In genomic region chr3:75575582-75575981, GRCm38 (mm10) we compare ENCODE assay signal across 36 mouse cellular contexts.
"Had no signal": no experiment of that assay in that cellular context is flagged by ENCODE, and none has a peak within 500 bp of the region (broad histone marks: within the 10 kb centered on the region; RNA-seq: fewer than 3 reads in every experiment).

No protein-coding gene starts in this region.

- H3K9ac ChIP-seq: heart, embryonic 12.5 days; heart, embryonic 13.5 days; heart, embryonic 15.5 days; hindbrain, embryonic 12.5 days; hindbrain, embryonic 13.5 days; hindbrain, embryonic 14.5 days; hindbrain, embryonic 15.5 days; intestine, embryonic 15.5 days; kidney, embryonic 15.5 days had no signal

- H3K27me3 ChIP-seq: heart, embryonic 12.5 days; heart, embryonic 13.5 days; heart, embryonic 15.5 days; hindbrain, embryonic 12.5 days; hindbrain, embryonic 13.5 days; hindbrain, embryonic 15.5 days; intestine, embryonic 15.5 days; kidney, embryonic 15.5 days had no signal

- H3K4me2 ChIP-seq: heart, embryonic 11.5 days; heart, embryonic 12.5 days; heart, embryonic 13.5 days; heart, embryonic 15.5 days; hindbrain, embryonic 12.5 days; hindbrain, embryonic 13.5 days; hindbrain, embryonic 14.5 days; hindbrain, embryonic 15.5 days; intestine, embryonic 15.5 days; kidney, embryonic 15.5 days had no signal

- ATAC-seq: hindbrain, embryonic 16.5 days; hindbrain, postnatal 0 days; inflammation-experienced regulatory T-cells, adult 6 months; intestine, embryonic 15.5 days; intestine, embryonic 16.5 days; intestine, postnatal 0 days had no signal

- H3K4me3 ChIP-seq: heart, embryonic 10.5 days; heart, embryonic 12.5 days; heart, embryonic 13.5 days; heart, embryonic 15.5 days; hindbrain, embryonic 10.5 days; hindbrain, embryonic 12.5 days; hindbrain, embryonic 13.5 days; hindbrain, embryonic 15.5 days; intestine, embryonic 15.5 days; kidney, embryonic 15.5 days; layer of hippocampus, adult 2 months; left cerebral cortex, adult 2 months had no signal

- H3K4me1 ChIP-seq: heart, embryonic 10.5 days; heart, embryonic 12.5 days; heart, embryonic 13.5 days; heart, embryonic 15.5 days; hindbrain, embryonic 13.5 days; hindbrain, embryonic 15.5 days; intestine, embryonic 15.5 days; kidney, embryonic 15.5 days had no signal

- H3K9me3 ChIP-seq: heart, embryonic 10.5 days; heart, embryonic 12.5 days; heart, embryonic 13.5 days; heart, embryonic 15.5 days; hindbrain, embryonic 10.5 days; hindbrain, embryonic 12.5 days; hindbrain, embryonic 13.5 days; hindbrain, embryonic 15.5 days; intestine, embryonic 15.5 days; kidney, embryonic 15.5 days had no signal

- H3K36me3 ChIP-seq: heart, embryonic 10.5 days; heart, embryonic 12.5 days; heart, embryonic 13.5 days; heart, embryonic 15.5 days; hindbrain, embryonic 10.5 days; hindbrain, embryonic 12.5 days; hindbrain, embryonic 13.5 days; hindbrain, embryonic 15.5 days; intestine, embryonic 15.5 days; kidney, embryonic 15.5 days had no signal

- DNase-seq: heart, postnatal 10 days; heart, postnatal 14 days; heart, postnatal 36 days; heart, postnatal 4 days; kidney, adult 11 months; kidney, adult 18-20 months; kidney, adult 2 months; kidney, adult 8-10 months; kidney, adult 9 months; kidney, postnatal 10 days; kidney, postnatal 14 days; kidney, postnatal 25 days; kidney, postnatal 36 days; kidney, postnatal 4 days; layer of hippocampus, adult 9-11 months; layer of hippocampus, postnatal 36 days had no signal

- H3K27ac ChIP-seq: heart, embryonic 10.5 days; heart, embryonic 13.5 days; heart, embryonic 15.5 days; hindbrain, embryonic 10.5 days; hindbrain, embryonic 12.5 days; hindbrain, embryonic 13.5 days; hindbrain, embryonic 14.5 days; hindbrain, embryonic 15.5 days; hindbrain, postnatal 0 days; intestine, embryonic 15.5 days; kidney, embryonic 15.5 days; kidney, postnatal 0 days; layer of hippocampus, adult 2 months; left cerebral cortex, adult 2 months had no signal
